Mouse (Mus musculus) stomach, postnatal 0 days (tissue): ENCODE results near the gene Wdr66.

Source experiments
- CTCF ChIP-seq: IDR thresholded peaks from 2 replicates; pipeline ENCODE4 v1.5.1; 2016; ENCODE audit warnings: antibody characterized with exemption, low read depth, mild to moderate bottlenecking, moderate library complexity
- EP300 ChIP-seq: optimal IDR thresholded peaks from 2 replicates; pipeline ENCODE3; 2016; ENCODE audit warnings: antibody characterized with exemption

DNA sequence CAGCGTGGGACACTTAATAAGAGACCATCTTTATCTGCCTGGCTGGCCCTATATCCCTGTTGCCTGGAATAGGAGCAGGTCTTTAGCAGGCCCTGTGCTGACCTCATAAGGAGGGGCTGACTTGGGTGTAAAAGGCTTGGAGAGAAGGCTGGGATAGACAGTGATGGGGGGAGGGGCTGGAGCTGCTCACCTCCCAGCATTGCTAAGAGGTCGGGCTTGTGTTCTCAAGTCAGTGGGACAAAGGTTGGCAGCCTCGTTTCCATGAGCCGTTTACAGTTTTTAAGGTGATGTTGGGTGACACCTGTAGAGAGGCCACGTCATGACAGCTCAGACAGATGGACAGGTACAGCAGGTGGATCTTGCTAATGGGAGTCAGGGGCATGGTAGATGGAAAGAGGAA is 118.1 kb downstream of the Wdr66 start:
- no peak for TF ChIP-seq CTCF
- TF ChIP-seq EP300, result no peak
